Mouse (Mus musculus) layer of hippocampus, adult 2 months (tissue): ENCODE data around the gene Gm18596. TPM values are rescaled to one million over a fixed set of nuclear protein-coding genes. Genes with fewer than 3 reads are reported as not detected.
"Not testable (repeated sequence)": the region's sequence is repeated elsewhere in the genome, so short reads cannot be mapped to it uniquely, and the experiment has no call there.

Experiments used
- DNase-seq, 2 experiments: peaks; one replicate each; pipeline ENCODE4 v3.0.0; 2022; ENCODE audit warnings: low spot score in 2 of 2
- H3K27ac ChIP-seq: fragments of 200-600 bp; 2 replicates; pipeline ENCODE4 v1.8.1; 2022
- H3K4me3 ChIP-seq: fragments of 200-600 bp; 2 replicates; pipeline ENCODE4 v1.8.1; 2022; ENCODE audit warnings: mild to moderate bottlenecking
- CTCF ChIP-seq: fragments of 200-600 bp; conservative IDR thresholded peaks from 2 replicates; pipeline ENCODE4 v1.8.1; 2022; ENCODE audit warnings: antibody characterized with exemption, mild to moderate bottlenecking, moderate library complexity
- total RNA-seq, 2 experiments: library from RNA; stranded (reverse); gene quantifications; 2 replicates each; pipeline ENCODE4 v1.2.3; 2021

Gene Gm18596
- total RNA-seq, 2 experiments from 2014 or later = not detected

DNA sequence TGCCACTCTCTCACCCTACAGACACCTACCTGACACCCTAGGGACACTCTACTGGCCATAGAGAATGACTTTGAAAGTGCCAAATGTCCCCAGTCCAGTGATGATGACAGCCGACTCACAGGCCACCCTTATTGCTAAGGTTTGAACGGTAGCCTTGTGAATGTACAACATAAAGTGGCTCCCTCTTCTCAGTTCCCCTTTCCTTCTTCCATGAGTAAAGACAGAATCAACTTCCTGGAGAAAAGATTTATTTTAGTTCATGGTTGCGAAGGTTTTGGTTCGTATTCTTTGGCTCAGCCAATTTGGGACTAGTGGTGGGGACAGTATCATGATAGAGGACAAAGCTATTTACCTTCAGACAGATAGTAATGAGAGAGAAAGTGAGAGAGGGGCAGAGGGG lies 3.5 kb downstream of the Gm18596 start:
- H3K4me3 ChIP-seq = no peak overlapping the region
- no peak for DNase-seq
- TF ChIP-seq CTCF = no peak

DNA sequence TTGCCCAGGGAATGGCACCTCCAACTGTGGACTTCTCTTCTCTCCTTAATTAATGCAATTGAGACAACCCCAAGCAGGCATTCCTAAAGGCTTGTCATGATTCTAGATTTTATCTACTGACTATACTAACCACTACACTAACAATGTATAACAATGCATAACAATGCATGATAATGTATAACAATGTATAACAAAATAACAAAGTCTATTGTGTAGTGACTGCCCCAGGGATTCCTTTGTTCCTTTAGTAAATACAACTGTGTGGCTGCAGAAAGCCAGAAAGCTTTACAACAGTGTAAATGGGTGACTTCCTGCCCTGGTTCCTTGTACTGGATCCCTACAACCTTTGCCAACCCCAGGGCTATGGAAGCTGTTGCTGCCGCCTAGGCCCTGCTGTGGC lies 6.5 kb downstream of the Gm18596 start:
- DNase-seq = no peak
- no peak for TF ChIP-seq CTCF
- H3K4me3 ChIP-seq = no peak overlapping the region
- no peak overlapping the region for H3K27ac ChIP-seq

More for the DNA sequence above, 3.5 kb downstream of the Gm18596 start:
- no peak overlapping the region for H3K27ac ChIP-seq

DNA sequence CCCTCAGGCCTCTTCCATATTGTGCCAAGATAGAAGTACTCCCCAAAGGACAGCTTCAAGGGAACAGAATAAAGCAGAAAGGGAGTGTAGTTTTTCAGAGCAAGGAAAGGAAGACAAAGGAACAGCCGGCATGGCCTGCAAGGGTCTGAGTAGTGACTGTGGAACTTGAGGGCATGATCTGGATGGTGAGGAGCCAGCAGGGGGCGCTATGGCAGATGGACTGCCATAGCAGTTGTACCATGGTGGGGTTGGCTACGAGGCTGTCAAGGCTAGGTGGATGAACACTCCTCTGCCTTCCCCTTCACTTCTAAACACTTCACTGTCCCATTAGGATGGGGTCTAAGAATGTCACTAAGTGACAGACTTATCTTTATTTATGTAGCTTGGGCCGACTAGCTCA lies 13.2 kb downstream of the Gm18596 start:
- no peak overlapping the region for H3K27ac ChIP-seq
- DNase-seq = no peak
- TF ChIP-seq CTCF = peak; percentile 60
- H3K4me3 ChIP-seq = no peak overlapping the region

DNA sequence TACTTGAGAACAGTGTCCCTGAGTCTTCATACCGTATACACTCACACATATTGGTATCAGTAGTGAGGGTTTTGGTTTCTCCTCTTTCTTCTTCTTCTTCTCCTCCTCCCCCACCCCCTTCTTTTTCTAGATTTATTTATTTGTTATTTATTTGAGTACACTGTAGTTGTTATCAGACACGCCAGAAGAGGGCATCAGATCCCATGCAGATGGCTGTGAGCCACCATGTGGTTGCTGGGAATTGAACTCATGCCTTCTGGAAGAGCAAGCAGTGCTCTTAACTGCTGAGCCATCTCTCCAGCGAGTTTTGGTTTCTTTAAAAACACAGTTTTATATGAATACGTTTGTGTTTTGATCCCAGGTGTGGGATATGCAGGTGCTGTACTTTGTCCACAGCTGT lies 14.2 kb downstream of the Gm18596 start:
- DNase-seq = no peak
- no peak overlapping the region for H3K27ac ChIP-seq
- H3K4me3 ChIP-seq = no peak overlapping the region
- TF ChIP-seq CTCF = peak; percentile 61

DNA sequence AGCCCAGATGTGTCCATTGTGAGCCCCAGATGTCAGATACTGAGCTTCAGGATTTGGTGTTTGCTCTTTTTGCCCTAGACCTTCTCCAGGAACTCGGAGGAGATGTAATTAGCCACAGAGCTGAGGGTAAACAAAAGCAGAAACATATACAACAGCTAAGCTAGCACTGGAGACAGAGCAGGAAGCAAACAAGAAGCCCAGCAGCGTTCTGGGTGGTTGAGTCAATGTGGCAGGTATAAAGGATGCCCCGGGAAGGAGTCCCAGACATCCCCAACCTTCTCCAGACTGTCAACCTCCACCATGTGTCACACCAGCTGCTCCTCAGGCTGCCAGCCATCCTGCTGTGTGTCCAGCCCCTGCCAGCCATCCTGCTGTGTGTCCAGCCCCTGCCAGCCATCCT lies 16.3 kb downstream of the Gm18596 start, which contains the start of gene Gm10100:
TSS of gene Gm10100 (plus strand) at position 301 of the 400 bp plus-strand sequence.
- TF ChIP-seq CTCF = no peak
- Histone ChIP-seq H3K4me3 (no peak within 1 kb of the TSS), H3K27ac (no peak within 1 kb of the TSS)
- DNase-seq = no peak

DNA sequence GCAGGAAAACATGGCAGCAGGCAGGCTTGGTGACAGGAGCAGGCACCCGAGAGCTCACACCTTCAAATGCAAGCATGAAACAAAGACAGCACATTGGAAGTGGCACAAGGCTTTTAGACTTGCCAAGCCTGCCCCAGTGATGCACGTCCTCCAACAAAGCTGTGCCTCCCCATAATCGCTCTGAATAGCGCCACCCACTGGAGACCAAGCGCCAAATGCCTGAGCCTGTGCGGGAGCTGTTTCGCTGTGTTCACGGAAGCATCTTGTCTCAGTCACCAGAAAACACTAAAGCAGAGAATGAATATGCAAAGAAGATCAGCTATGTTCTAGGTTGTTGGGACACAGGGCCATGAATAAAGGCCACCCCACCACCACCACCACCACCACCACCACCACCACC lies 17.6 kb downstream of the Gm18596 start:
- TF ChIP-seq CTCF = peak; percentile 47
- DNase-seq = no peak
- Histone ChIP-seq H3K4me3 (no peak overlapping the region), H3K27ac (no peak overlapping the region)

DNA sequence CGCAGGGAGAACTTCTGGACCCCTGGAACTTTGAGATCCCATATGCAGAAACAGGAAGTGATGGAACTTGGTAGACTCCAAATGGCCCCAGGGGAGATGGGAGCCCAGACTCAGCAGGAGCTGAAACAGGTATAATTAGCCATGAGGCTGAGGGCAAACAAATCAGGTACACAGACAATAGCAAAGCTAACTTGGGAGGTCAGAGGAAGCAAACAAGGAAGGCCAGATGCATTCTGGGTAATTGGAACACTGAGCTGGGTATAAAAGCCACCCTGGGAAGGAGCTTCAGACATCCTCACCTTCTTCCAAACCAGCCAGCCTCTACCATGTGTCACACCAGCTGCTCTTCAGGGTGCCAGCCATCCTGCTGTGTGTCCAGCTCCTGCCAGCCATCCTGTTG lies 22.1 kb downstream of the Gm18596 start, which contains the start of gene Krtap12-1:
TSS of gene Krtap12-1 (plus strand) at position 301 of the 400 bp plus-strand sequence.
- not testable (repeated sequence) for H3K4me3 ChIP-seq, DNase-seq, H3K27ac ChIP-seq

DNA sequence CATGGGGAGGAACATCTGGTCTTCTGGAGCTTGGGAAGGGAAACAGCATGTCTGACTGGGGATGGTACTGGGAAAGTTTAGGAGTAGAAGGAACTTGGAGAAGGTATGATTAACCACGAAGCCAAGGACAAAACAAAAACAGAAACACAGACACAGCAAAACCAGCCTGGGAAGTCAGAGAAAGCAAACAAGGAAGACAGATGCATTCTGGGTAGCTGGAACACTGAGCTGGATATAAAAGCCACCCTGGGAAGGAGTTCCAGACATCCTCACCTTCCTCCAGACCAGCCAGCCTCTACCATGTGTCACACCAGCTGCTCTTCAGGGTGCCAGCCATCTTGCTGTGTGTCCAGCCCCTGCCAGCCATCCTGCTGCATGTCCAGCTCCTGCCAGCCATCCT lies 26.9 kb downstream of the Gm18596 start, which contains the start of gene Gm10142:
TSS of gene Gm10142 (plus strand) at position 301 of the 400 bp plus-strand sequence.
- Histone ChIP-seq H3K4me3 (no peak within 1 kb of the TSS), H3K27ac (no peak within 1 kb of the TSS)
- no peak for TF ChIP-seq CTCF
- no peak for DNase-seq

DNA sequence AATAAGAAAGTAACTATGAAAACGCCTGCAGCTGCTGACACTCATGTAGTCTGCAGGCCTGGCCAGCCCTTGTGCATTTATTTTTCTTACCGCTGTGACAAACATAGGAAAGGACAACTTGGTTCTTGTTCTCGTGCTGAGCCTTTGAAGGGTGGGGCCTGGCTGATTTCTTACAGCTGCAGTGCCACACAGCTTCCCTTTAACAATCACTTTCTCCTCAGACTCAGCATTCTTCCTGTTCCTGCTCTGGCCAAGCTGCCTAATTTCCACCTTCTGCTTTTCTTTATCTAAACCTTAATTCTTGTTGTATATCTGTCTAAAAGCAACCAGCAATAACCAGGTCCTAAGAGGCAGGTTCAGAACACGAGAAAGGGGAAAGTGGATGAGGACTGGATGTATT lies 28.7 kb downstream of the Gm18596 start:
- no peak for TF ChIP-seq CTCF
- no peak for DNase-seq
- Histone ChIP-seq H3K4me3 (no peak overlapping the region), H3K27ac (no peak overlapping the region)

DNA sequence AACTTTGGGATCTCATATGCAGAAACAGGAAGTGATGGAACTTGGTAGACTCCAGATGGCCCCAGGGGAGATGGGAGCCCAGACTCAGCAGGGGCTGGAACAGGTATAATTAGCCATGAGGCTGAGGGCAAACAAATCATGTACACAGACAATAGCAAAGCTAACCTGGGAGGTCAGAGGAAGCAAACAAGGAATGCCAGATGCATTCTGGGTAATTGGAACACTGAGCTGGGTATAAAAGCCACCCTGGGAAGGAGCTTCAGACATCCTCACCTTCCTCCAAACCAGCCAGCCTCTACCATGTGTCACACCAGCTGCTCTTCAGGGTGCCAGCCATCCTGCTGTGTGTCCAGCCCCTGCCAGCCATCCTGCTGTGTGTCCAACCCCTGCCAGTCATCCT lies 31.3 kb downstream of the Gm18596 start, which contains the start of gene Gm10024:
TSS of gene Gm10024 (plus strand) at position 301 of the 400 bp plus-strand sequence.
- not testable (repeated sequence) for DNase-seq, H3K4me3 ChIP-seq, H3K27ac ChIP-seq

DNA sequence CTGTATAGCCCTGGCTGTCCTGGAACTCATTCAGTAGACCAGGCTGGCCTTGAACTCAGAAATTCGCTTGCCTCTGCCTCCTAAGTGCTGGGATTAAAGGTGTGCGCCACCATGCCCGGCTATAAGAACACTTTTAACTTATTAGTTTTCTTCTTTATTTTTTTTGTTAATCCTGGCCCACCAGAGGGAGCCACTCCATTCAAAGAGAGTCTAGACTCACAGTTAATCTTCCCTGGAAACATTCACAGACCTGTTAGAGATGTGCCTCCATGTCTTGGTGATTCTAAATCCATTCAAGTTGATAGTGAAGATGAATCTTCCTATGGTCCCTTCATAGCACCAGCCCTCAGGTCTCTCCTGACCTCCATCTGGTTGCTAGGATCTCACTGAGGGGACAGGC lies 32.6 kb downstream of the Gm18596 start:
- Histone ChIP-seq H3K27ac (no peak overlapping the region), H3K4me3 (no peak overlapping the region)
- DNase-seq = peak in 1 of 2 experiments; percentile 21
- TF ChIP-seq CTCF = peak; percentile 68

DNA sequence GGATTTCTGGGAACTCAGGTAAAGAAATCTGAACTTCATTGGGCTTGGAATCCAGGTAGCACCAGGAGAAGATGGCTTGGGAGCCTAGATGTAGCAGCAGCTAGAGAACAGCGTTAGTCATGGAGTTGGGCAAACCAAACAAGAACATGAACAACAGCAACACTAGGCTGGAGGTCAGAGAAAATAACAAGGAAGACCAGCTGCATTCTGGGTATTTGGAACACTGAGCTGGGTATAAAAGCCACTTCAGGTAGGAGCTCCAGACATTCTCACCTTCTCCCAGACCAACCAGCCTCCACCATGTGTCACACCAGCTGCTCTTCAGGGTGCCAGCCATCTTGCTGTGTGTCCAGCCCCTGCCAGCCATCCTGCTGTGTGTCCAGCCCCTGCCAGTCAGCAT lies 36.1 kb downstream of the Gm18596 start, which contains the start of gene Gm10272:
TSS of gene Gm10272 (plus strand) at position 301 of the 400 bp plus-strand sequence.
- TF ChIP-seq CTCF = no peak
- Histone ChIP-seq H3K27ac (no peak within 1 kb of the TSS), H3K4me3 (no peak within 1 kb of the TSS)
- no peak for DNase-seq

DNA sequence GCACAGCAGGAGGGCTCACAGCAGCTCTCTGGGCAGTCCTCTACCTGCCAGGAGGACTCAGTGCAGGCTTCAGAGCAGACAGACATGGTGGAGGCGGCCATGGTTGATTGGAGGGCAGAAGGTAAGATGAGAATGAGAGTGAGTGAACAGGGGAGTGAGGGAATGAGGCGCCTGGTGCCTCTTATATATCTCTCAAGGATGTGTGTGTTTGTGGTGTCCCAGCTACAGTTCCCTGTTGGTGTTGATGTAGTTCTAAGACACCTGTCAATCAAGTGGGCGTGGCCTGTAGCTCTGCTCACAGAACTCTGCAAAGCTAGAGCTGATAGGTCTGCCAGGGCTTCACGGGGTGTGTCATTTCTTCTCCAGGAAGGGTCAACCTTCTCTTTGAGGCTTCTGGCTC lies 45.3 kb downstream of the Gm18596 start, which contains the start of gene Gm9508:
TSS of gene Gm9508 (minus strand) at position 101 of the 400 bp plus-strand sequence.
- no peak for TF ChIP-seq CTCF
- DNase-seq = no peak
- H3K4me3 ChIP-seq = no peak within 1 kb of the TSS

More for the DNA sequence above, 45.3 kb downstream of the Gm18596 start, which contains the start of gene Gm9508:
- no peak within 1 kb of the TSS for H3K27ac ChIP-seq

Other genes with a start within 250 kb of the Gm18596 start
- 10 to 100 TPM; 32.8 to 35.2 TPM for gene Fam207a, start 226.9 kb downstream of the Gm18596 start, total RNA-seq
- gene Itgb2, start 212.4 kb downstream of the Gm18596 start, total RNA-seq = 1 to 10 TPM; 3.3 to 4.6 TPM
- gene Pttg1ip, start 160.9 kb downstream of the Gm18596 start, total RNA-seq = 10 to 100 TPM; 76.9 to 77.5 TPM
- 100 to 1,000 TPM; 131 to 138 TPM for gene Sumo3, start 136.5 kb downstream of the Gm18596 start, total RNA-seq
- gene Gm49325, start 136.4 kb downstream of the Gm18596 start, total RNA-seq = 10 to 100 TPM; 18.3 to 27.0 TPM
- gene Ube2g2, start 120.4 kb downstream of the Gm18596 start, total RNA-seq = 10 to 100 TPM; 81.6 to 95.4 TPM
- not detected for gene Tspear, start 56.1 kb downstream of the Gm18596 start, total RNA-seq
- gene Gm19402, start 51.9 kb downstream of the Gm18596 start, total RNA-seq = not detected
- not detected for gene Gm9508, start 45.4 kb downstream of the Gm18596 start, total RNA-seq
- not detected for gene Gm10272, start 36.0 kb downstream of the Gm18596 start, total RNA-seq
- not detected for gene Gm10024, start 31.2 kb downstream of the Gm18596 start, total RNA-seq
- gene Gm10142, start 26.8 kb downstream of the Gm18596 start, total RNA-seq = not detected
- not detected for gene Krtap12-1, start 22.0 kb downstream of the Gm18596 start, total RNA-seq
- gene Gm10100, start 16.2 kb downstream of the Gm18596 start, total RNA-seq = not detected
- gene Gm9736, start 8.7 kb upstream of the Gm18596 start, total RNA-seq = not detected
- not detected for gene Gm3233, start 17.0 kb upstream of the Gm18596 start, total RNA-seq
- gene Gm3238, start 28.7 kb upstream of the Gm18596 start, total RNA-seq = not detected
- not detected for gene Gm7138, start 34.3 kb upstream of the Gm18596 start, total RNA-seq
- gene Gm3250, start 39.9 kb upstream of the Gm18596 start, total RNA-seq = not detected
- gene Gm7137, start 45.6 kb upstream of the Gm18596 start, total RNA-seq = not detected
- not detected for gene Gm9639, start 52.4 kb upstream of the Gm18596 start, total RNA-seq
- not detected for gene Gm19668, start 56.5 kb upstream of the Gm18596 start, total RNA-seq
- gene Gm9507, start 69.2 kb upstream of the Gm18596 start, total RNA-seq = not detected
- gene Gm2696, start 72.0 kb upstream of the Gm18596 start, total RNA-seq = not detected
- not detected for gene Krtap10-4, start 84.5 kb upstream of the Gm18596 start, total RNA-seq
- not detected for gene Krtap10-10, start 93.3 kb upstream of the Gm18596 start, total RNA-seq
- not detected for gene Gm36176, start 104.2 kb upstream of the Gm18596 start, total RNA-seq
- not detected for gene Gm10318, start 110.2 kb upstream of the Gm18596 start, total RNA-seq
- gene Gm3285, start 119.3 kb upstream of the Gm18596 start, total RNA-seq = not detected
- gene Lrrc3, start 159.9 kb upstream of the Gm18596 start, total RNA-seq = 1 to 10 TPM; 3.6 to 3.7 TPM
- gene Trpm2, start 227.9 kb upstream of the Gm18596 start, total RNA-seq = 10 to 100 TPM; 37.4 to 41.5 TPM
- 10 to 100 TPM; 37.1 to 44.4 TPM for gene 1810043G02Rik, start 235.9 kb upstream of the Gm18596 start, total RNA-seq